Mouse (Mus musculus) R1 (cell line): Measurements from ENCODE around the gene Sntb2.
A peak's percentile ranks its signal among the peaks of the same experiment; 100 is the strongest.

ENCODE experiments used
- DNase-seq: peaks from one replicate; pipeline ENCODE4 v3.0.0-alpha.2; 2018; ENCODE audit warnings: low read depth, low spot score

Sntb2 gene

GRCm38 (mm10) chr8:106929921-106930320, 5.6 kb upstream of the Sntb2 start:
- no peak for DNase-seq

GRCm38 (mm10) chr8:106932376-106933065, 3.0 kb upstream of the Sntb2 start:
- DNase-seq, result peak; percentile 78

GRCm38 (mm10) chr8:106933506-106934143, 1.9 kb upstream of the Sntb2 start:
- no peak for DNase-seq

GRCm38 (mm10) chr8:106934226-106934977, 1.1 kb upstream of the Sntb2 start:
- DNase-seq, result peak; percentile 76

- DNase-seq, result peak; percentile 58
Observed at GRCm38 (mm10) chr8:106935899-106936477, 438 bp downstream of the Sntb2 start.

GRCm38 (mm10) chr8:106936478-106937051, 1.0 kb downstream of the Sntb2 start:
- DNase-seq, result no peak

- no peak for DNase-seq
Observed at GRCm38 (mm10) chr8:106937081-106937800, 1.7 kb downstream of the Sntb2 start.

GRCm38 (mm10) chr8:106941806-106942205, 6.3 kb downstream of the Sntb2 start:
- no peak for DNase-seq

GRCm38 (mm10) chr8:106943874-106944418, 8.4 kb downstream of the Sntb2 start:
- DNase-seq, result no peak

GRCm38 (mm10) chr8:106944756-106945155, 9.2 kb downstream of the Sntb2 start:
- no peak for DNase-seq

GRCm38 (mm10) chr8:106948678-106949243, 13.2 kb downstream of the Sntb2 start:
- no peak for DNase-seq

- DNase-seq, result peak; percentile 67
Observed at GRCm38 (mm10) chr8:106951707-106952106, 16.2 kb downstream of the Sntb2 start.

- DNase-seq, result no peak
Observed at GRCm38 (mm10) chr8:106953571-106953970, 18.0 kb downstream of the Sntb2 start.

- DNase-seq, result no peak
Observed at GRCm38 (mm10) chr8:106957086-106957485, 21.5 kb downstream of the Sntb2 start.

- no peak for DNase-seq
Observed at GRCm38 (mm10) chr8:106958212-106958611, 22.7 kb downstream of the Sntb2 start.

GRCm38 (mm10) chr8:106959626-106960025, 24.1 kb downstream of the Sntb2 start:
- no peak for DNase-seq

- DNase-seq, result no peak
Observed at GRCm38 (mm10) chr8:106962322-106962721, 26.8 kb downstream of the Sntb2 start.

GRCm38 (mm10) chr8:106963365-106963764, 27.8 kb downstream of the Sntb2 start:
- DNase-seq, result peak; percentile 94

GRCm38 (mm10) chr8:106964573-106964972, 29.0 kb downstream of the Sntb2 start:
- peak; percentile 84 for DNase-seq

- DNase-seq, result no peak
Observed at GRCm38 (mm10) chr8:106969964-106970363, 34.4 kb downstream of the Sntb2 start.
